Mouse (Mus musculus) heart, adult 2 months (tissue): Measurements from ENCODE around the gene Zfp870. TPM values are rescaled to one million over a fixed set of nuclear protein-coding genes. Genes with fewer than 3 reads are reported as not detected.

Source experiments
- DNase-seq, 2 experiments: peaks; one replicate each; pipeline ENCODE4 v3.0.0; 2021
- H3K27ac ChIP-seq: fragments of 200-600 bp; 2 replicates; pipeline ENCODE4 v1.8.1; 2022
- H3K27me3 ChIP-seq: fragments of 200-500 bp; 2 replicates; pipeline ENCODE4 v1.6.1; 2012; ENCODE audit warnings: mild to moderate bottlenecking, low read length, inconsistent platforms, mixed read lengths; ENCODE audit not compliant: control insufficient read depth, insufficient read depth
- H3K36me3 ChIP-seq: fragments of 200-500 bp; 2 replicates; pipeline ENCODE4 v1.6.1; 2012; ENCODE audit warnings: low read length, inconsistent platforms; ENCODE audit not compliant: control insufficient read depth, insufficient read depth
- H3K4me1 ChIP-seq: fragments of 200-500 bp; 2 replicates; pipeline ENCODE4 v1.6.1; 2011; ENCODE audit warnings: low read length; ENCODE audit not compliant: control insufficient read depth, insufficient read depth
- H3K4me3 ChIP-seq: fragments of 200-600 bp; 2 replicates; pipeline ENCODE4 v1.8.1; 2022
- H3K79me2 ChIP-seq: fragments of 200-500 bp; replicated peaks from 2 replicates; pipeline ENCODE4 v1.6.1; 2012; ENCODE audit warnings: mild to moderate bottlenecking, inconsistent platforms, low read length, moderate library complexity, mixed read lengths; ENCODE audit not compliant: control insufficient read depth, insufficient read depth
- H3K9ac ChIP-seq: fragments of 200-500 bp; 2 replicates; pipeline ENCODE4 v1.6.1; 2012; ENCODE audit warnings: low read depth, mild to moderate bottlenecking, control low read depth, inconsistent platforms, low read length, mixed read lengths
- CTCF ChIP-seq: fragments of 200-600 bp; IDR thresholded peaks from 2 replicates; pipeline ENCODE4 v1.8.1; 2022; ENCODE audit warnings: antibody characterized with exemption, mild to moderate bottlenecking, moderate library complexity
- EP300 ChIP-seq: fragments of 200-500 bp; IDR thresholded peaks from 2 replicates; pipeline ENCODE4 v1.6.1; 2011; ENCODE audit warnings: low read depth, low read length, control low read depth; ENCODE audit not compliant: insufficient read depth
- POLR2A ChIP-seq: fragments of 200-500 bp; IDR thresholded peaks from 2 replicates; pipeline ENCODE4 v1.6.1; 2011; ENCODE audit warnings: mild to moderate bottlenecking, low read depth, low read length, control low read depth; ENCODE audit not compliant: insufficient read depth
- WGBS: fragments of 180-500 bp; shearing (Covaris S2); methylation state at CpG from one replicate; pipeline ENCODE4 v1.1.7; 2018; 5-methylcytosine and 5-hydroxymethylcytosine counted together
- intact Hi-C: fragments of 180-260 bp; cut with DNase I; formaldehyde crosslinking; loops from one replicate; pipeline ENCODE4 v1.15.1; 2025
- polyA plus RNA-seq: library from polyadenylated mRNA; depleted of rRNA; stranded (reverse); fragments of >200 nt; gene quantifications from 2 replicates; pipeline ENCODE4 v1.2.3, GENCODE M21; 2012
- total RNA-seq, 2 experiments: library from RNA; stranded (reverse); gene quantifications; 2 replicates each; pipeline ENCODE4 v1.2.3; 2021

Zfp870 gene
- total and polyA plus RNA-seq, 3 experiments, result 1.3 to 7.3 (median 5.4) TPM

DNA sequence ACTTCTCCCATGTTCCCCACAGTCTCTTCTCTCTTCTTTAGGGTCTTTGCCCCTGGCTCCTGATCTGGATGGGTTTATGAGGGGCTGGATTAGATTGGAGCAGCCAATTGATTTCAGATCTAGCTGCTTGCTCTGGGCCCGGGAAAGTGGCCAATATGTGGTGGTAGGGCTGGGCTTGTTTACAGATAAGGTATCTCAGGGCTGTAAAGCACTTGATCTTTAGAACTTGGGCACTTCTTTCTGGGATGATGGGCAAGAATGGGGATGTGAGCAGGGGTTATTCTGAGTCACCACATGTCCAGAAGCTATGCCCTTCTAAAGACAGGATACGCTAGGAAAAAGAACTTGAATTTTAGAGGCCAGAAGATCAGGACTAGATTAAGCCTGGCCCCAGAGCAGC is 27.7 kb upstream of the Zfp870 start:
- WGBS, result 42% methylated on average over 2 of the region's 2 CpGs
- DNase-seq, result no peak

GRCm38 (mm10) chr17:32917131-32917530 is 25.7 kb upstream of the Zfp870 start, which contains the start of gene Cyp4f14:
TSS of gene Cyp4f14 (minus strand) at chr17:32917342.
- no peak within 1 kb of the TSS for H3K9ac ChIP-seq
- intact Hi-C loops, result no loop called here
- peak; percentile 39 to 48 for DNase-seq
- TF ChIP-seq EP300 (no peak), CTCF (no peak), POLR2A (no peak)
- no peaks in the 10 kb centered on the region for H3K36me3 ChIP-seq
- no peaks in the 10 kb centered on the region for H3K4me1 ChIP-seq
- no peak within 1 kb of the TSS for H3K4me3 ChIP-seq
- 16% methylated on average over 2 of the region's 2 CpGs for WGBS
- H3K79me2 ChIP-seq, result no peaks in the 10 kb centered on the region
- H3K27me3 ChIP-seq, result no peaks in the 10 kb centered on the region
- no peak within 1 kb of the TSS for H3K27ac ChIP-seq

More for the DNA sequence above, 27.7 kb upstream of the Zfp870 start:
- H3K4me1 ChIP-seq, result peaks cover under 1% of the 10 kb centered on the region
- H3K4me3 ChIP-seq, result no peak overlapping the region
- H3K27me3 ChIP-seq, result no peaks in the 10 kb centered on the region
- no peaks in the 10 kb centered on the region for H3K36me3 ChIP-seq
- H3K79me2 ChIP-seq, result no peaks in the 10 kb centered on the region
- H3K27ac ChIP-seq, result no peak overlapping the region
- TF ChIP-seq CTCF (no peak), EP300 (no peak), POLR2A (no peak)
- H3K9ac ChIP-seq, result no peak overlapping the region
- intact Hi-C loops, result no loop called here

GRCm38 (mm10) chr17:32916075-32916474 is 24.6 kb upstream of the Zfp870 start:
- no peak for DNase-seq
- Histone ChIP-seq H3K27ac (no peak overlapping the region), H3K27me3 (no peaks in the 10 kb centered on the region), H3K79me2 (no peaks in the 10 kb centered on the region), H3K9ac (no peak overlapping the region), H3K36me3 (no peaks in the 10 kb centered on the region), H3K4me1 (no peaks in the 10 kb centered on the region), H3K4me3 (no peak overlapping the region)
- TF ChIP-seq POLR2A (no peak), EP300 (no peak), CTCF (no peak)
- WGBS, result 63% methylated on average over 1 of the region's 1 CpGs
- intact Hi-C loops, result no loop called here

DNA sequence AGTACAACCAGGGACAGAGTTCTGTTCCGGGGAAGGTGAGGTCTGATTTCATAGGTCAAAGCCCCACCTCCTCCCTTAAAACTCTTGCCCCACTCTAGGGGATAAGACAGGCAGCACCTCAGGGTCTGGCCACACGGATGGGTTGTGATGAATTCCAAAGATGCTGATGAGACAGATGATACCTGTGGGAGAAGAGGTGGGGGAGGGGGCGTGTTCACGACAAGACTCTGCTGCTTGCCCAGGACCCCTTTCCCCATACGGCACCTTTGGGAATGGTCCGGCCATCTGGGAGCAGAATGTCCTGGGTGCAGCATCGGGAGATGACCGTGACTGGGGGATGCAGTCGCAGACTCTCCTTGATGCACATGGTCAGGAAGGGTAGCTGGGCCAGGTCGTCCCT is 14.7 kb upstream of the Zfp870 start:
- no peak for DNase-seq
- H3K36me3 ChIP-seq, result no peaks in the 10 kb centered on the region
- no peak overlapping the region for H3K9ac ChIP-seq
- no peak for TF ChIP-seq CTCF
- TF ChIP-seq POLR2A, result no peak
- no peak for TF ChIP-seq EP300
- 68% methylated on average over 10 of the region's 10 CpGs for WGBS
- H3K79me2 ChIP-seq, result no peaks in the 10 kb centered on the region
- H3K4me3 ChIP-seq, result no peak overlapping the region
- no peaks in the 10 kb centered on the region for H3K4me1 ChIP-seq
- no peak overlapping the region for H3K27ac ChIP-seq
- H3K27me3 ChIP-seq, result peaks cover 4% of the 10 kb centered on the region; the same call in 1 of the 2 replicates
- intact Hi-C loops, result no loop called here

DNA sequence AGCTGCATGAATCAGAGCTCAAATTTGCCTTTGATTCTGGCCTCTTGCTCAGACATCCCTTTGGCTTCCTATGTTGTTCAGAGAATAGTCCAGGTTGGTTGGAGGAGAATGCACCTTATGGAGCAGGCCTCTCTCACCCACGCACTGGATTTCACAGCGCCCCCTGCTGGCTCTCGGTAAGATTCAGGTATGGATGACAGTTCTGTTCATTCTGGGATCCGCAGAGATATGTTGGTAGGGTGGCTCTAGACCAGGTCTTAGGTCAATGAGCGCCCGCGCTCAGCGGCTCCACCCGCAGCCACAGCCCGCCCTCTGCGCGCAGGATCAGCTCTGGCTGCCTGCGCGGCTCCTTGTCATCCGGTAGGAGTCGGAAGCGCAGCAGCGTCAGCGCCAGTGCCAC is 13.8 kb upstream of the Zfp870 start:
- intact Hi-C loops, result loop anchor here (1.0 kb wide), 1 partner anchor 46 kb away; no protein-coding TSS in a partner anchor
- Histone ChIP-seq H3K27me3 (peaks cover 4% of the 10 kb centered on the region; the same call in 1 of the 2 replicates), H3K79me2 (no peaks in the 10 kb centered on the region), H3K4me1 (no peaks in the 10 kb centered on the region), H3K9ac (no peak overlapping the region), H3K27ac (no peak overlapping the region), H3K4me3 (no peak overlapping the region), H3K36me3 (no peaks in the 10 kb centered on the region)
- DNase-seq, result peak; percentile 19 to 53
- WGBS, result 14% methylated on average over 19 of the region's 19 CpGs
- TF ChIP-seq CTCF (peak; percentile 69), POLR2A (no peak), EP300 (no peak)

- 50% methylated on average over 2 of the region's 2 CpGs for WGBS
These were observed 13.0 kb upstream of the Zfp870 start for GRCm38 (mm10) chr17:32904414-32904813.

More at GRCm38 (mm10) chr17:32904414-32904813, 13.0 kb upstream of the Zfp870 start:
- Histone ChIP-seq H3K27me3 (peaks cover 4% of the 10 kb centered on the region; the same call in 1 of the 2 replicates), H3K9ac (no peak overlapping the region), H3K36me3 (no peaks in the 10 kb centered on the region), H3K79me2 (no peaks in the 10 kb centered on the region), H3K27ac (no peak overlapping the region), H3K4me1 (no peaks in the 10 kb centered on the region), H3K4me3 (no peak overlapping the region)
- intact Hi-C loops, result no loop called here
- TF ChIP-seq POLR2A, result no peak
- TF ChIP-seq CTCF, result peak; percentile 63
- no peak for TF ChIP-seq EP300
- DNase-seq, result no peak
